Mouse (Mus musculus) small intestine, adult 2 months (tissue): ENCODE results near the gene Stx19.

Experiments used
- CTCF ChIP-seq: fragments of 200-500 bp; IDR thresholded peaks from 2 replicates; pipeline ENCODE4 v1.5.1; 2012; ENCODE audit warnings: low read depth, mild to moderate bottlenecking, control low read depth, inconsistent platforms, low read length, moderate library complexity, mixed read lengths; ENCODE audit not compliant: insufficient replicate concordance, insufficient read length; ENCODE audit errors: extremely low read depth
- POLR2A ChIP-seq: fragments of 200-500 bp; IDR thresholded peaks from 2 replicates; pipeline ENCODE4 v1.6.1; 2012; ENCODE audit warnings: low read depth, mild to moderate bottlenecking, control low read depth, inconsistent platforms, low read length, moderate library complexity

- TF ChIP-seq POLR2A = no peak
- TF ChIP-seq CTCF = no peak
Measured at GRCm38 (mm10) chr16:62853611-62854126, 39.2 kb downstream of the Stx19 start.
